Mouse (Mus musculus) lung, embryonic 14.5 days (tissue): ENCODE measurements around the gene Mthfd1l. TPM values are rescaled to one million over a fixed set of nuclear protein-coding genes. Genes with fewer than 3 reads are reported as not detected.

Source experiments
- ATAC-seq: fragments of 200-750 bp; cut with Nextera tagmentation; 2 replicates; pipeline ENCODE4 v1.8.0; 2017; ENCODE audit warnings: mild to moderate bottlenecking, moderate TSS enrichment, moderate library complexity; ENCODE audit not compliant: insufficient read depth
- DNase-seq: peaks from one replicate; pipeline ENCODE4 v3.0.0-alpha.2; 2015
- H3K27ac ChIP-seq: fragments of 300-500 bp; sonication (generic); 2 replicates; pipeline ENCODE4 v1.5.1; 2014; ENCODE audit warnings: low read depth, mild to moderate bottlenecking, moderate library complexity
- H3K27me3 ChIP-seq: fragments of 300-500 bp; sonication (generic); 2 replicates; pipeline ENCODE4 v1.6.1; 2014; ENCODE audit warnings: low read length, control low read depth; ENCODE audit not compliant: insufficient read depth
- H3K36me3 ChIP-seq: fragments of 300-500 bp; sonication (generic); 2 replicates; pipeline ENCODE4 v1.6.1; 2014; ENCODE audit warnings: control low read depth; ENCODE audit not compliant: insufficient read depth
- H3K4me1 ChIP-seq: fragments of 300-500 bp; sonication (generic); 2 replicates; pipeline ENCODE4 v1.6.1; 2014; ENCODE audit warnings: antibody characterized with exemption, control low read depth; ENCODE audit not compliant: insufficient read depth
- H3K4me2 ChIP-seq: fragments of 300-500 bp; sonication (generic); 2 replicates; pipeline ENCODE4 v1.6.1; 2014; ENCODE audit warnings: mild to moderate bottlenecking
- H3K4me3 ChIP-seq: fragments of 300-500 bp; sonication (generic); 2 replicates; pipeline ENCODE4 v1.5.1; 2014; ENCODE audit warnings: low read depth, low read length
- H3K9ac ChIP-seq: fragments of 300-500 bp; sonication (generic); 2 replicates; pipeline ENCODE4 v1.6.1; 2014
- H3K9me3 ChIP-seq: fragments of 300-500 bp; sonication (generic); 2 replicates; pipeline ENCODE4 v1.6.1; 2016; ENCODE audit warnings: low read depth, low read length, control low read depth
- CTCF ChIP-seq: IDR thresholded peaks from 2 replicates; pipeline ENCODE4 v1.5.1; 2016; ENCODE audit warnings: antibody characterized with exemption, low read depth
- WGBS: fragments of 180-500 bp; shearing (Covaris S2); extraction: QIAGEN DNeasy Blood & Tissue Kit; methylation state at CpG from one replicate; pipeline ENCODE4 v1.1.7; 2014; 5-methylcytosine and 5-hydroxymethylcytosine counted together
- polyA plus RNA-seq: library from polyadenylated mRNA; unstranded; fragments of >200 nt; fragmentation: Nextera tagmentation; extraction: Ambion mirVana; gene quantifications from 2 replicates; pipeline ENCODE4 v1.2.1, GENCODE M21; 2014

The Mthfd1l gene
- polyA plus RNA-seq, 1 experiment from 2014 or later: 21.7 TPM

GRCm38 (mm10) chr10:4128411-4128810 lies 155.5 kb downstream of the Mthfd1l start:
- TF ChIP-seq CTCF: no peak
- H3K4me1 ChIP-seq: peaks cover 24% of the 10 kb centered on the region
- WGBS: 70% methylated on average over 10 of the region's 10 CpGs

GRCm38 (mm10) chr10:4128915-4129314 lies 156.0 kb downstream of the Mthfd1l start:
- DNase-seq (peak; percentile 72), ATAC-seq (0 out of 2 replicates have a peak, but pooled peaks have one; percentile 32)
- H3K36me3 ChIP-seq: no peaks in the 10 kb centered on the region
- no peak overlapping the region for H3K4me2 ChIP-seq
- H3K27ac ChIP-seq: peak overlapping the region; percentile 63
- H3K27me3 ChIP-seq: no peaks in the 10 kb centered on the region
- 50% methylated on average over 4 of the region's 4 CpGs for WGBS
- H3K9ac ChIP-seq: no peak overlapping the region
- H3K4me1 ChIP-seq: peaks cover 24% of the 10 kb centered on the region
- no peaks in the 10 kb centered on the region for H3K9me3 ChIP-seq
- TF ChIP-seq CTCF: no peak
- no peak overlapping the region for H3K4me3 ChIP-seq

More at GRCm38 (mm10) chr10:4128411-4128810, 155.5 kb downstream of the Mthfd1l start:
- no peaks in the 10 kb centered on the region for H3K36me3 ChIP-seq
- no peaks in the 10 kb centered on the region for H3K27me3 ChIP-seq
- no peak for DNase-seq
- H3K27ac ChIP-seq: peak overlapping the region; percentile 63
- no peak overlapping the region for H3K4me3 ChIP-seq
- H3K4me2 ChIP-seq: no peak overlapping the region
- H3K9me3 ChIP-seq: no peaks in the 10 kb centered on the region
- ATAC-seq: no peak
- H3K9ac ChIP-seq: no peak overlapping the region

- TF ChIP-seq CTCF: no peak
- H3K4me2 ChIP-seq: no peak overlapping the region
- H3K9me3 ChIP-seq: no peaks in the 10 kb centered on the region
- H3K27me3 ChIP-seq: no peaks in the 10 kb centered on the region
- ATAC-seq (no peak), DNase-seq (peak; percentile 72)
- H3K4me3 ChIP-seq: no peak overlapping the region
- 55% methylated on average over 8 of the region's 8 CpGs for WGBS
- peak overlapping the region; percentile 63; the same call in 1 of the 2 replicates for H3K27ac ChIP-seq
- H3K9ac ChIP-seq: no peak overlapping the region
- H3K4me1 ChIP-seq: peaks cover 24% of the 10 kb centered on the region
- no peaks in the 10 kb centered on the region for H3K36me3 ChIP-seq
Measured at GRCm38 (mm10) chr10:4129461-4129860, 156.5 kb downstream of the Mthfd1l start.

GRCm38 (mm10) chr10:4130034-4130607 lies 157.2 kb downstream of the Mthfd1l start:
- Histone ChIP-seq H3K4me1 (peaks cover 24% of the 10 kb centered on the region), H3K9ac (no peak overlapping the region), H3K4me3 (no peak overlapping the region), H3K27ac (peak overlapping the region; percentile 47; the same call in 1 of the 2 replicates), H3K27me3 (no peaks in the 10 kb centered on the region), H3K36me3 (no peaks in the 10 kb centered on the region), H3K9me3 (no peaks in the 10 kb centered on the region), H3K4me2 (no peak overlapping the region)
- DNase-seq (no peak), ATAC-seq (no peak)
- TF ChIP-seq CTCF: no peak
- WGBS: 64% methylated on average over 11 of the region's 11 CpGs

- Histone ChIP-seq H3K9me3 (no peaks in the 10 kb centered on the region), H3K4me1 (peaks cover 17% of the 10 kb centered on the region), H3K4me3 (no peak overlapping the region), H3K27ac (no peak overlapping the region), H3K36me3 (no peaks in the 10 kb centered on the region), H3K4me2 (no peak overlapping the region), H3K9ac (no peak overlapping the region), H3K27me3 (no peaks in the 10 kb centered on the region)
- TF ChIP-seq CTCF: no peak
- DNase-seq (peak; percentile 30), ATAC-seq (peak; percentile 59; the same call in 1 of the 2 replicates)
- WGBS: 34% methylated on average over 7 of the region's 7 CpGs
Measured at GRCm38 (mm10) chr10:4132735-4133134, 159.8 kb downstream of the Mthfd1l start.

- Histone ChIP-seq H3K9ac (no peak overlapping the region), H3K27ac (no peak overlapping the region), H3K4me1 (0 out of 2 replicates have a peak, but pooled peaks cover 4% of the 10 kb centered on the region), H3K9me3 (no peaks in the 10 kb centered on the region), H3K27me3 (no peaks in the 10 kb centered on the region), H3K4me2 (no peak overlapping the region), H3K4me3 (no peak overlapping the region), H3K36me3 (no peaks in the 10 kb centered on the region)
- no peak for DNase-seq
- TF ChIP-seq CTCF: no peak
- WGBS: 89% methylated on average over 5 of the region's 5 CpGs
- ATAC-seq: no peak
Measured at GRCm38 (mm10) chr10:4135100-4135764, 162.3 kb downstream of the Mthfd1l start.

- Histone ChIP-seq H3K4me1 (no peaks in the 10 kb centered on the region), H3K4me3 (no peak overlapping the region), H3K9me3 (no peaks in the 10 kb centered on the region), H3K9ac (no peak overlapping the region), H3K36me3 (no peaks in the 10 kb centered on the region), H3K4me2 (no peak overlapping the region), H3K27ac (no peak overlapping the region), H3K27me3 (no peaks in the 10 kb centered on the region)
- ATAC-seq (no peak), DNase-seq (no peak)
- TF ChIP-seq CTCF: no peak
- 82% methylated on average over 3 of the region's 3 CpGs for WGBS
Measured at GRCm38 (mm10) chr10:4139531-4139930, 166.6 kb downstream of the Mthfd1l start.
